Mouse (Mus musculus): ENCODE measurements at regions not wholly inside any gene's neighbourhood (a gene's known extent, or its start where the extent isn't known, plus 50 kb on each side); places are given as distances from the start of the nearest gene placed in this dataset.

DNA sequence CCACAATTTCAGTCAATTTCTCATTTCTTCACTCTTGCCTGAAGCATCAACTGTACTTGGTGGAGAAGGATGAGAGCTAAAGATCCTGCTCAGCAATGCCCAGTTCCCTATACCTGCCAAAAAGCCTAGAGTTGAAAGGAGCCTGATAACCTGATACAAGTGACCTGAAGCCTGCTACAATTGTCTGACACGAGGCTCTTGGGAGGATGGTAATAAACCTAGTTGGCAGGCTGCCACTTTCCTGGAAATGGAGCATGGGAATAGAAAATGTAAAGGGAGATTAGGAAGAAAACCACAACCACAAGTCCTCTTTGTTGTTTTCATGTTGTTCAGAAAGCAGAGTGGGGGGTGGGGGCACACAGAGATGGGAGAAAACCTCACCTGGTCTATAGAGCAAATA is 69.7 kb upstream of the Vav3 start:
- Histone ChIP-seq H3K4me3 (no peak overlapping the region), H3K27me3 (replicated peaks) (no peaks in the 10 kb centered on the region), H3K36me3 (no peaks in the 10 kb centered on the region), H3K4me1 (replicated peaks) (peaks cover 5% of the 10 kb centered on the region; the same call in 1 of the 2 replicates), H3K9me3 (replicated peaks) (no peaks in the 10 kb centered on the region), H3K9ac (no peak overlapping the region), H3K27ac (ENCODE audit: poor library complexity, severe bottlenecking) (no peak overlapping the region), H3K4me2 (no peak overlapping the region)
- WGBS: 0% methylated on average over 1 of the region's 1 CpGs
- no peak for ATAC-seq (ENCODE audit: insufficient number of reproducible peaks, low FRiP score)

DNA sequence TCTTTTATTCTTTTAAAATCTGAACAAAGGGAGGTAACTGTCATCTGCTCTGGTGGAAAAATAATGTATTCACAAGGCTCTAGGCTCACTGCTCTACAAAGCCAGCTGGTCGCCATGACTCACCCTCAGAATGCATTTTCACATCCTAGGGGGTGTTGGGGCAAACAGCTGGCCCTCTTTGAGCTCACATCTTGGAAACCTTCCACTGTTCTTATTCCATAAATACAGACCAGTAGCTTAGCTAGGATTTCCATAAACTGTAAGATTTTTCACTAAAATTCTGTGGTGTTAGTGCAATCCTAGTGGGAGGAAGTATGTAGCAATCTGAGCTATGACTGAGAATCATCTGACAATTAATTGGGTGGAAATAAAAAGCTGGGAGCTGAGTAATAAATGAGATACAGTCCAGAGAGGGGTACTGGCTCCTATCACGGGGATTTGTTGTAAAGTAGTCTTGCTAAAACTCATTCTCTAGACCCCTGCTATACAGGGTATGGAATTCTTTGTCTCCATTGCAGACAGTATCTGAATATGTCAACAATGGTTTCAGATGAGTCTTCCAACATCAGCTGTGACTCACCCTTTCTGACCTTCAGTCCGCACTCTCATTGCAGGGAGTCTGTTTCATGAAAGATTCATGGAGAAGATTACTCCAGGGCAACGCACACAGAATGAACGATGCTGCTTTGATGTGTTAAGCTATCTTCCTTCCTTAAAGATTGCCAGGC is 67.2 kb upstream of the Vav3 start:
- no peak for ATAC-seq (ENCODE audit: insufficient number of reproducible peaks, low FRiP score)
- Histone ChIP-seq H3K27me3 (replicated peaks) (no peaks in the 10 kb centered on the region), H3K4me2 (no peak overlapping the region), H3K36me3 (no peaks in the 10 kb centered on the region), H3K4me1 (replicated peaks) (peaks cover 5% of the 10 kb centered on the region; the same call in 1 of the 2 replicates), H3K4me3 (no peak overlapping the region), H3K27ac (ENCODE audit: poor library complexity, severe bottlenecking) (no peak overlapping the region), H3K9me3 (replicated peaks) (no peaks in the 10 kb centered on the region), H3K9ac (no peak overlapping the region)
- WGBS: 38% methylated on average over 5 of the region's 5 CpGs

DNA sequence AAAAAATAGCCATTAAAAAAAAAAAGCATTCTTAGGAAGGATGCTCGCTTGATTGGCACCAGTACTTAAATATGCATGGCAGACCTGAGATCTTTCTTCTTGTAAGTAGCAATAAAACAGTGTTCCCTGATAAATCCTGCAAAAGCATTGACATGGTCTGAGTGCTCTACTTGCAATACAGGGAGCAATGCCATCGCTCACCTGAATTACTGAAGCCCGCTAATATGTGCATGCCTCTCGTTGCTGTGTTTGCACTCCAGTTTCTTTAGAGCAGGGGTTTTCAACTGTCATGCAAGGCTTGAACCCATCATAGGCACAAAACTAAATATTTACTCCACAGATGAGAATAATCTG is 66.7 kb upstream of the Vav3 start:
- Histone ChIP-seq H3K36me3 (no peaks in the 10 kb centered on the region), H3K9me3 (replicated peaks) (no peaks in the 10 kb centered on the region), H3K9ac (no peak overlapping the region), H3K27me3 (replicated peaks) (no peaks in the 10 kb centered on the region), H3K27ac (ENCODE audit: poor library complexity, severe bottlenecking) (no peak overlapping the region), H3K4me3 (no peak overlapping the region), H3K4me2 (no peak overlapping the region), H3K4me1 (replicated peaks) (peaks cover 5% of the 10 kb centered on the region; the same call in 1 of the 2 replicates)
- ATAC-seq (ENCODE audit: insufficient number of reproducible peaks, low FRiP score): no peak
- 89% methylated on average over 4 of the region's 4 CpGs for WGBS

DNA sequence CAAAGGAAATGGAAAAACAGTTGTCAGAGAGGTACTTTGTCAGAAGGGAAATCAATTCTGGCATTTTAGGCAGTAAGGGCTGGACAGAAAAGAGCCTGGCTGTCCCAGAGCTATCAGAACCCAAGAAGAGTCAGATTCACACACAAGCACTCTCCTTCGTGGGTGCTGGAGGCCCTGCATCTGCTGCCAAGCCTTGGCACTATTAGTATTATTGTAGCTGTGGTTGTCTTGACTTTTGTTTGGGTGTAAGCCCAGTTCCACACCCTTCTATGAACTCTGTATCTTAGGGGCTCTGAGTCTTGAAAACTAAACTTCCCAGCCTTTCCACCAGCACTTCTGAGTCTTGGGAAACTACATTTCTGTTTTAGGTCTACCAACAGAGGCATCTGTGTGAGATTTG is 61.4 kb upstream of the Vav3 start:
- Histone ChIP-seq H3K9me3 (replicated peaks) (no peaks in the 10 kb centered on the region), H3K36me3 (no peaks in the 10 kb centered on the region), H3K9ac (no peak overlapping the region), H3K4me3 (no peak overlapping the region), H3K4me2 (no peak overlapping the region), H3K27me3 (replicated peaks) (no peaks in the 10 kb centered on the region), H3K4me1 (replicated peaks) (no peaks in the 10 kb centered on the region), H3K27ac (ENCODE audit: poor library complexity, severe bottlenecking) (no peak overlapping the region)
- 29% methylated on average over 1 of the region's 1 CpGs for WGBS
- no peak for ATAC-seq (ENCODE audit: insufficient number of reproducible peaks, low FRiP score)

DNA sequence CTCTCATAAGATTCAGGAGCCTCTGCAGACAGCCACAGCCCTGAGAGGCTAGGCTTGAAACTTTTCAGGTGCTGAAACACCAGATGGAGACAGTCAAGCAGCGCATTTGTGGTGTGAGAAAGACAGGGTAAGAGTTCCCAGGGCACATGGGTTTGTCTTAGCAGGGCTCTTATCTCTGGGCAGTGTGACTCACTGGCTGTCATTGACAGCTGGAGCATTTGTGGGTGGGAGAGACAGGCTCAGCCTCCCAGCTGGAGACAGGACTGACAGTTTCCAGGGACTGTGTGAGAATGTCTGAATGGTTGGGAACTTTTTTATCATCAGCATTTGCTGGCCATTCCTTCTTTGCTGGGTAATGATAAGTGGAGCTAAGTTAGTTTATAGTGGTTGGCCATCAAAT is 53.9 kb upstream of the Vav3 start:
- no peaks in the 10 kb centered on the region for H3K27me3 ChIP-seq (replicated peaks)
- no peak overlapping the region for H3K4me2 ChIP-seq
- 0% methylated on average over 1 of the region's 1 CpGs for WGBS
- peaks cover 7% of the 10 kb centered on the region; the same call in 1 of the 2 replicates for H3K9me3 ChIP-seq (replicated peaks)
- peak overlapping the region; percentile 76 for H3K27ac ChIP-seq (ENCODE audit: poor library complexity, severe bottlenecking)
- no peaks in the 10 kb centered on the region for H3K36me3 ChIP-seq
- H3K4me1 ChIP-seq (replicated peaks): peaks cover 9% of the 10 kb centered on the region
- no peak overlapping the region for H3K4me3 ChIP-seq
- peak; percentile 97 for ATAC-seq (ENCODE audit: insufficient number of reproducible peaks, low FRiP score)
- no peak overlapping the region for H3K9ac ChIP-seq
